Comparison of ENCODE assay signal across 8 mouse cellular contexts in genomic region chr15:98295628-98296551, GRCm38 (mm10). TPM values are rescaled to one million over a fixed set of nuclear protein-coding genes. Genes with fewer than 3 reads are reported as not detected.
DNase-seq lines count a peak whose midpoint lies in the region; ATAC-seq and TF ChIP-seq lines count a peak whose summit lies in the region.

TSS of gene Zfp641 (minus strand) at chr15:98296161.

- 2% methylated on average over 60 of the region's 60 CpGs for WGBS in heart, embryonic 15.5 days
- 2% methylated on average over 60 of the region's 60 CpGs for WGBS in lung, adult 2 months

- TF ChIP-seq CTCF in embryonic fibroblast, embryonic 13.5 days (IDR thresholded peaks at IDR 0.05; ENCODE audit: borderline replicate concordance, insufficient read depth, low read length): no peak
- TF ChIP-seq CTCF in lung, adult 2 months (IDR thresholded peaks at IDR 0.05; ENCODE audit: insufficient read depth, low read length): no peak

- peak within 1 kb of the TSS; percentile 86 for H3K4me2 ChIP-seq in heart, embryonic 15.5 days

- H3K9ac ChIP-seq in heart, embryonic 15.5 days: peak within 1 kb of the TSS; percentile 65

- H3K4me3 ChIP-seq in embryonic fibroblast, embryonic 13.5 days (ENCODE audit: insufficient read depth, low read length): peak within 1 kb of the TSS; percentile 38
- H3K4me3 ChIP-seq in heart, embryonic 15.5 days: peak within 1 kb of the TSS; percentile 64
- peak within 1 kb of the TSS; percentile 78 for H3K4me3 ChIP-seq in lung, adult 2 months (replicated peaks; ENCODE audit: extremely low read depth, low read depth, low read length)

- H3K27ac ChIP-seq in embryonic fibroblast, embryonic 13.5 days (ENCODE audit: insufficient read depth, low read length): no peak within 1 kb of the TSS
- H3K27ac ChIP-seq in heart, embryonic 15.5 days: no peak within 1 kb of the TSS

- H3K9me3 ChIP-seq in heart, embryonic 15.5 days (replicated peaks): no peaks in the 10 kb centered on the region

- ATAC-seq in heart, embryonic 15.5 days (replicated peaks; ENCODE audit: insufficient number of reproducible peaks, insufficient read depth, low FRiP score, low read depth): peak; percentile 58; the same call in 1 of the 2 replicates
- ATAC-seq in erythroid progenitor cell, adult 5-6 weeks (replicated peaks; ENCODE audit: low FRiP score, poor library complexity, severe bottlenecking): no peak

- H3K27me3 ChIP-seq in heart, embryonic 15.5 days: no peaks in the 10 kb centered on the region

- no peaks in the 10 kb centered on the region for H3K36me3 ChIP-seq in heart, embryonic 15.5 days

- H3K4me1 ChIP-seq in embryonic fibroblast, embryonic 13.5 days (ENCODE audit: control insufficient read depth, insufficient read depth, low read length): no peaks in the 10 kb centered on the region
- no peaks in the 10 kb centered on the region for H3K4me1 ChIP-seq in heart, embryonic 15.5 days (replicated peaks)
- peaks cover 9% of the 10 kb centered on the region; the same call in 1 of the 2 replicates for H3K4me1 ChIP-seq in lung, adult 2 months (ENCODE audit: control insufficient read depth, insufficient read depth, low read length)

- TF ChIP-seq POLR2A in embryonic fibroblast, embryonic 13.5 days (IDR thresholded peaks at IDR 0.05; ENCODE audit: low read depth, low read length): no peak
- no peak for TF ChIP-seq POLR2A in lung, adult 2 months (IDR thresholded peaks at IDR 0.05; ENCODE audit: borderline replicate concordance, extremely low read depth, low read depth, low read length)

- peak; percentile 13 for DNase-seq in CD4-positive helper T cell, adult 2 months (ENCODE audit: low read depth, low spot score)
- peak; percentile 75 to 83 for DNase-seq in adrenal gland, postnatal 36 days
- DNase-seq in kidney, postnatal 36 days: peak; percentile 35 to 75
- DNase-seq in lung, adult 2 months: peak; percentile 35
- peak; percentile 55 for DNase-seq in right cerebral cortex, adult 18-20 months

RNA-seq across cellular contexts. Expression of gene Zfp641, which starts in this region (rescaled TPM):
- 1 to 10 TPM; 3.7 to 4.1 TPM for total RNA-seq in adrenal gland, postnatal 36 days (2021)
- 0.38 and 0.40 TPM in 2 replicates for polyA plus RNA-seq in embryonic fibroblast, embryonic 13.5 days (2011; ENCODE audit: insufficient read length, low read depth, missing spikeins)
- polyA plus RNA-seq in heart, embryonic 15.5 days (2015; fragmentation: Nextera tagmentation; extraction: Ambion mirVana): 1.1 and 1.8 TPM in 2 replicates
- polyA plus RNA-seq in lung, adult 2 months (2012; rRNA removed): 7.7 and 9.6 TPM in 2 replicates
- not detected in 2 replicates for total RNA-seq in erythroid progenitor cell, adult 5-6 weeks (2015; ENCODE audit: low replicate concordance)
- total RNA-seq in erythroid progenitor cell, adult 5-6 weeks (2017; ENCODE audit: low replicate concordance): not detected in 2 replicates

Comparison
In these comparisons a context has a peak if more than half of its experiments do, and no peak if none do; other contexts are left out.
1. RNA of gene Zfp641 (total RNA-seq): 3.7 to 4.1 TPM in adrenal gland, postnatal 36 days; not detected in erythroid progenitor cell, adult 5-6 weeks; every median in the first group is over 4 times any median in the second.
2. DNase-seq: peak in every context shown above with its lines; median percentile 79 in adrenal gland, postnatal 36 days; 55 in kidney, postnatal 36 days; 55 in right cerebral cortex, adult 18-20 months; 35 in lung, adult 2 months; 13 in CD4-positive helper T cell, adult 2 months.
3. Peak in every context shown above with its lines, with median percentiles within 50 percentile points of each other: H3K4me3 ChIP-seq.